Mouse (Mus musculus) limb, embryonic 15.5 days (tissue): ENCODE measurements at regions not wholly inside any gene's neighbourhood (a gene's known extent, or its start where the extent isn't known, plus 50 kb on each side); places are given as distances from the start of the nearest gene placed in this dataset.
A peak's percentile ranks its signal among the peaks of the same experiment; 100 is the strongest.

Experiments
- ATAC-seq: fragments of 200-750 bp; cut with Nextera tagmentation; 2 replicates; pipeline ENCODE4 v1.8.0; 2017; ENCODE audit warnings: low read depth, moderate TSS enrichment; ENCODE audit not compliant: insufficient number of reproducible peaks, low FRiP score, low TSS enrichment
- H3K27ac ChIP-seq: fragments of 300-500 bp; sonication (generic); 2 replicates; pipeline ENCODE4 v1.5.1; 2015; ENCODE audit warnings: moderate library complexity, mild to moderate bottlenecking, inconsistent platforms
- H3K27me3 ChIP-seq: fragments of 300-500 bp; sonication (generic); 2 replicates; pipeline ENCODE4 v1.6.1; 2015; ENCODE audit warnings: inconsistent platforms
- H3K36me3 ChIP-seq: fragments of 300-500 bp; sonication (generic); 2 replicates; pipeline ENCODE4 v1.6.1; 2015; ENCODE audit warnings: inconsistent platforms
- H3K4me1 ChIP-seq: fragments of 300-500 bp; sonication (generic); 2 replicates; pipeline ENCODE4 v1.6.1; 2015; ENCODE audit warnings: inconsistent platforms
- H3K4me2 ChIP-seq: fragments of 300-500 bp; sonication (generic); 2 replicates; pipeline ENCODE4 v1.6.1; 2015; ENCODE audit warnings: mild to moderate bottlenecking, inconsistent platforms
- H3K4me3 ChIP-seq: fragments of 300-500 bp; sonication (generic); 2 replicates; pipeline ENCODE4 v1.5.1; 2015; ENCODE audit warnings: mild to moderate bottlenecking, inconsistent platforms
- H3K9ac ChIP-seq: fragments of 300-500 bp; sonication (generic); 2 replicates; pipeline ENCODE4 v1.6.1; 2015; ENCODE audit warnings: inconsistent platforms
- H3K9me3 ChIP-seq: fragments of 300-500 bp; sonication (generic); 2 replicates; pipeline ENCODE4 v1.6.1; 2016; ENCODE audit warnings: inconsistent platforms
- WGBS: fragments of 180-500 bp; shearing (Covaris S2); methylation state at CpG from one replicate; pipeline ENCODE4 v1.1.7; 2015; 5-methylcytosine and 5-hydroxymethylcytosine counted together

DNA sequence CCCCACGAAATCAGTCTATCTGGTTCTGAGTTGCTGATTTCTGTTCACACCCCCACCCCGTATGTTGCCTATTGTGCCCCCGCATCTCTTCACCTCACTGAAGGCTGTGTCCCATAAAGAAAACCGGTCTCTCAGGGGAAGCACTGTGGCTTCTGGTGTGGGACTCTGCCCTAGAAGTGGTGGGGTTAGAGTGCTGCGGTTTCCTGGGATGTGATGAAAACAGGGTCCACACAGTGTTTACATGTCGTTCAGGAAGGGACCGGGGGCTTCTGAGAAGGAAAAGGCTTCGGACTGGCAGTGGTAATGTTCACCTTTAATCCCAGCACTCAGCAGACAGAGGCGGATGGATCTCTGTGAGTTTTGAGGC, 188.4 kb upstream of the Hnrnpa3 start:
- 51% methylated on average over 9 of the region's 9 CpGs for WGBS
- Histone ChIP-seq H3K36me3 (no peaks in the 10 kb centered on the region), H3K4me1 (peaks cover 9% of the 10 kb centered on the region; the same call in 1 of the 2 replicates), H3K4me3 (no peak overlapping the region), H3K27me3 (no peaks in the 10 kb centered on the region), H3K4me2 (no peak overlapping the region), H3K27ac (no peak overlapping the region), H3K9ac (no peak overlapping the region), H3K9me3 (no peaks in the 10 kb centered on the region)
- no peak for ATAC-seq

- Histone ChIP-seq H3K9me3 (no peaks in the 10 kb centered on the region), H3K4me2 (no peak overlapping the region), H3K4me3 (no peak overlapping the region), H3K4me1 (peaks cover 9% of the 10 kb centered on the region; the same call in 1 of the 2 replicates), H3K27ac (no peak overlapping the region), H3K27me3 (no peaks in the 10 kb centered on the region), H3K36me3 (no peaks in the 10 kb centered on the region), H3K9ac (no peak overlapping the region)
- no peak for ATAC-seq
- WGBS: 54% methylated on average over 9 of the region's 9 CpGs
Observed at GRCm38 (mm10) chr2:75472489-75472888, 186.6 kb upstream of the Hnrnpa3 start.

GRCm38 (mm10) chr2:75474509-75474908, 184.6 kb upstream of the Hnrnpa3 start:
- 55% methylated on average over 6 of the region's 6 CpGs for WGBS
- H3K4me3 ChIP-seq: no peak overlapping the region
- no peak overlapping the region for H3K27ac ChIP-seq
- H3K9ac ChIP-seq: no peak overlapping the region
- no peak for ATAC-seq
- H3K27me3 ChIP-seq: no peaks in the 10 kb centered on the region
- H3K4me1 ChIP-seq: peaks cover 9% of the 10 kb centered on the region; the same call in 1 of the 2 replicates
- no peak overlapping the region for H3K4me2 ChIP-seq
- no peaks in the 10 kb centered on the region for H3K36me3 ChIP-seq
- no peaks in the 10 kb centered on the region for H3K9me3 ChIP-seq

DNA sequence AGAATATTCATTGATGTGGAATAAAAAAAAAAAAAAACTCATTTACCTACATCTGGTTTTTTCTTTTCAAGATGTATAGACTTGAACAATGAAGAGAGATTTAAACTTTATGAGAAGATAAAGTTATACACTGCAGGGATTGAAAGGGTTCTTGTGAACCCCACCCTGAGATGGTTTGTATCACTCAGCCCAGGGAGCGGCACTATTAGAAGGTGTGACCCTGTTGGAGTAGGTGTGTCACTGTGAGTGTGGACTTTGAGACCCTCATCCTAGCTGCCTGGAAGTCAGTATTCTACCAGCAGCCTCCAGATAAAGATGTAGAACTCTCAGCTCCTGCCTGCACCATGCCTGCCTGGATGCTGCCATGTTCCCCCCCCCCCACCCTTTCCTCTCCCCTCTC, 182.7 kb upstream of the Hnrnpa3 start:
- no peaks in the 10 kb centered on the region for H3K36me3 ChIP-seq
- no peak overlapping the region for H3K4me3 ChIP-seq
- WGBS: 88% methylated on average over 1 of the region's 1 CpGs
- no peak overlapping the region for H3K9ac ChIP-seq
- H3K4me1 ChIP-seq: no peaks in the 10 kb centered on the region
- no peak overlapping the region for H3K27ac ChIP-seq
- no peaks in the 10 kb centered on the region for H3K9me3 ChIP-seq
- ATAC-seq: no peak
- H3K27me3 ChIP-seq: no peaks in the 10 kb centered on the region
- H3K4me2 ChIP-seq: no peak overlapping the region

DNA sequence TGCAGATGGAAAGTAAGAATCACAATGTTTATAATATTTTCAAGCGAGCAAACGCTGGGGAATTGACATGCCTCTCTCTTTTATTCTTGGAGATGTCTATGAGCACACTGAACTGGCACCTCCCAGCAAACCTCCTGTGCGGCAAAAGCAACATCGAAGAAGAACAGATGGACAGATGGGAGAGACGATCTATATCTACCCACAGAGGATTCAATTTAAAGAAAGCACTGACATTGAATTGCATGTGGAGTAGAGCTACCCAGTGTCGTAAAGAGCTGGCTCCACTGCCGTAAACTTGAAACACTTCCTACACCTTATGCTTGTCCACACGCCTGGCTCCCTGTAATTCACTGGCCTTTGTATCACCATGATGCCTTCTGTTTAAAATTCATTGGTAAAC, 182.0 kb upstream of the Hnrnpa3 start:
- no peak for ATAC-seq
- H3K4me2 ChIP-seq: no peak overlapping the region
- no peak overlapping the region for H3K9ac ChIP-seq
- H3K36me3 ChIP-seq: no peaks in the 10 kb centered on the region
- H3K4me1 ChIP-seq: no peaks in the 10 kb centered on the region
- H3K27ac ChIP-seq: no peak overlapping the region
- H3K9me3 ChIP-seq: no peaks in the 10 kb centered on the region
- WGBS: 71% methylated on average over 8 of the region's 8 CpGs
- H3K4me3 ChIP-seq: no peak overlapping the region
- H3K27me3 ChIP-seq: no peaks in the 10 kb centered on the region

DNA sequence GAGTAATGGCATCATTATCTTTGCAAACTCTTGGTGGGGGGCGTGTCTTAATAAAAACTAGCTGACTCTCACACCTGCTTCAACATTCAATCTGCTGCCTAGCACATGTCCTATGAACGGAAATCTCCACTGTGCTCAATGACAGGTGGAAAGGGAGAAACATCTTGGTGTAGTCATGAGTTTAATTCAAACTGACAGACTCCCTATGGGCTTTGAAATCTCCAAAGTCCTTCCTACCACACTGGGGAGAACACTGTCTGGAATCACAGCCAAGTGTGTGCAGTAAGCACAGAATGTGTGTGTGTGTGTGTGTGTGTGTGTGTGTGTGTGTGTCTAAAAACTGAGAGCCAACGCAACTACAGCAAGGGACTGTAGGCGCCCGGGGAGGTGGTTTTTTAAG, 179.5 kb upstream of the Hnrnpa3 start:
- H3K9ac ChIP-seq: no peak overlapping the region
- no peak overlapping the region for H3K4me2 ChIP-seq
- H3K4me3 ChIP-seq: no peak overlapping the region
- H3K36me3 ChIP-seq: no peaks in the 10 kb centered on the region
- no peak for ATAC-seq
- no peaks in the 10 kb centered on the region for H3K9me3 ChIP-seq
- WGBS: 87% methylated on average over 5 of the region's 5 CpGs
- peaks cover 13% of the 10 kb centered on the region; the same call in 1 of the 2 replicates for H3K27me3 ChIP-seq
- H3K4me1 ChIP-seq: no peaks in the 10 kb centered on the region
- no peak overlapping the region for H3K27ac ChIP-seq

DNA sequence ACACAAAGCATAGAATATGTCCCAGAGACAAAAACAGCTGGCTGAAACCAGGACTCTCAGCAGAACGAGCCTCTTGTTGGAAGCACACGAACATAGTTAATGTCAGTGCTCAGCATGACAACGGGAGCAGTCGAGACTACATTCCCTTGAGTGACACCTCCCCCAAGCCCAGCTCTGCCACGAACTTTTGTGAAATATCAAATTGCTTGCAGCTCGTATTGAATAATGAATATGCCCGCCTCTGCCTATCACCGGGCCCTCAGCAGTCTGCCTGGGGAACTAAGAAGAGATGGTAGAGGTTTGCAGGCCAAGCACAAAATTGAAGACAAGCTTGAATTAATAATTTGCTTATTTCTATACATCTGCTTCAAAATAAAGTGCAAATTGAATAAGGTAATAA, 177.2 kb upstream of the Hnrnpa3 start:
- Histone ChIP-seq H3K9ac (no peak overlapping the region), H3K36me3 (no peaks in the 10 kb centered on the region), H3K27me3 (peaks cover 13% of the 10 kb centered on the region; the same call in 1 of the 2 replicates), H3K4me3 (no peak overlapping the region), H3K9me3 (no peaks in the 10 kb centered on the region), H3K4me2 (no peak overlapping the region), H3K27ac (no peak overlapping the region), H3K4me1 (peaks cover 4% of the 10 kb centered on the region; the same call in 1 of the 2 replicates)
- WGBS: 42% methylated on average over 8 of the region's 8 CpGs
- no peak for ATAC-seq

- Histone ChIP-seq H3K36me3 (no peaks in the 10 kb centered on the region), H3K27ac (no peak overlapping the region), H3K4me1 (peaks cover 4% of the 10 kb centered on the region; the same call in 1 of the 2 replicates), H3K9me3 (no peaks in the 10 kb centered on the region), H3K27me3 (peaks cover 13% of the 10 kb centered on the region; the same call in 1 of the 2 replicates), H3K4me3 (no peak overlapping the region), H3K4me2 (no peak overlapping the region), H3K9ac (no peak overlapping the region)
- no peak for ATAC-seq
- 57% methylated on average over 2 of the region's 2 CpGs for WGBS
Observed at GRCm38 (mm10) chr2:75482484-75482883, 176.6 kb upstream of the Hnrnpa3 start.

GRCm38 (mm10) chr2:75484951-75485350, 174.1 kb upstream of the Hnrnpa3 start:
- Histone ChIP-seq H3K4me3 (no peak overlapping the region), H3K4me1 (peaks cover 4% of the 10 kb centered on the region; the same call in 1 of the 2 replicates), H3K9ac (no peak overlapping the region), H3K27ac (no peak overlapping the region), H3K9me3 (no peaks in the 10 kb centered on the region), H3K36me3 (no peaks in the 10 kb centered on the region), H3K27me3 (peaks cover 15% of the 10 kb centered on the region; the same call in 1 of the 2 replicates), H3K4me2 (no peak overlapping the region)
- WGBS: 21% methylated on average over 10 of the region's 10 CpGs
- peak; percentile 24; the same call in 1 of the 2 replicates for ATAC-seq

DNA sequence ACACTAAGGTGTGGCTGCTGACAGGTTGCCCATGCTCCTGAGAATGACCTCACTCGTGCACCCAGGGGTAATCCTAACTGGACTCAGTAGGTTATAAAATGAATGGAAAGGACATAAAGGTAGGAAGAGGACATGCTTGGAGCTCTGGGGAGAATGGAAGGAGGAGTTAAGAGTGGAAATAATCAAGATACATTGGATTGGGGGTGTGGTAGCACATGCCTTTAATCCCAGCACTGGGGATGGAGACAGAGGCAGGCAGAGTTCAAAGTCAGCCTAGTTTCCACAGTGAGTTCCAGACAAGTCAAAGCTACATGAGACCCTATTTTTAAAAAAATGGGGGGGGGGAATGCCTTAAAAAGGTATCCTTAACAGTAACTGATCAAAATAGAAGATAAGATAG, 167.9 kb upstream of the Hnrnpa3 start:
- H3K9ac ChIP-seq: no peak overlapping the region
- H3K9me3 ChIP-seq: no peaks in the 10 kb centered on the region
- no peak for ATAC-seq
- 0 out of 2 replicates have a peak, but pooled peaks cover 6% of the 10 kb centered on the region for H3K27me3 ChIP-seq
- H3K4me3 ChIP-seq: no peak overlapping the region
- no peak overlapping the region for H3K4me2 ChIP-seq
- peaks cover 14% of the 10 kb centered on the region for H3K4me1 ChIP-seq
- 65% methylated on average over 1 of the region's 1 CpGs for WGBS
- H3K36me3 ChIP-seq: no peaks in the 10 kb centered on the region
- H3K27ac ChIP-seq: no peak overlapping the region

GRCm38 (mm10) chr2:75491789-75492500, 167.1 kb upstream of the Hnrnpa3 start:
- Histone ChIP-seq H3K27me3 (0 out of 2 replicates have a peak, but pooled peaks cover 6% of the 10 kb centered on the region), H3K9me3 (no peaks in the 10 kb centered on the region), H3K4me3 (no peak overlapping the region), H3K4me1 (peaks cover 14% of the 10 kb centered on the region), H3K4me2 (no peak overlapping the region), H3K27ac (no peak overlapping the region), H3K9ac (no peak overlapping the region), H3K36me3 (no peaks in the 10 kb centered on the region)
- no peak for ATAC-seq
- WGBS: 19% methylated on average over 3 of the region's 3 CpGs

DNA sequence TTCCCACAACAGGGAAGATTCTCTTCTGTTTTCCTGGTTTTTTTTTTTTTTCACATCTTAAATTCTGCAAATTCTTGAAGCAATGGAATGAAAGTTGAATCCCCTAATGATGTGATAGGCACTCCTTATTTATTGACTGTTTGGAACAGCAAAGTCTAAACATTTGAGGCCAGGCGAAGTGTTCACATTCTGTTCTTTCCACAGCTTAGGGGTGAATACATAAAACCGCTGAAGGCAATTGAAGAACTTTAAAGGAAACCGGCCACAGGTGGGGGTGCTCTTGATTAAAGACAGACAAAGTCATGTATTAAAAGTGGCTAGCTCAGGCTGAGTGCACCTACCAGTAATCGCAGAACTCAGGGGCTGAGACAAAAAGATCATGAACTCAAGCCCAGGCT, 166.6 kb upstream of the Hnrnpa3 start:
- Histone ChIP-seq H3K27ac (no peak overlapping the region), H3K4me2 (no peak overlapping the region)
- WGBS: 29% methylated on average over 4 of the region's 4 CpGs

More for the DNA sequence above, 166.6 kb upstream of the Hnrnpa3 start:
- 0 out of 2 replicates have a peak, but pooled peaks cover 6% of the 10 kb centered on the region for H3K27me3 ChIP-seq
- no peak overlapping the region for H3K4me3 ChIP-seq
- H3K9me3 ChIP-seq: no peaks in the 10 kb centered on the region
- H3K36me3 ChIP-seq: no peaks in the 10 kb centered on the region
- peaks cover 14% of the 10 kb centered on the region for H3K4me1 ChIP-seq
- ATAC-seq: no peak
- H3K9ac ChIP-seq: no peak overlapping the region
